31 mouse cellular contexts compared by ENCODE assay signal in the genomic region with DNA sequence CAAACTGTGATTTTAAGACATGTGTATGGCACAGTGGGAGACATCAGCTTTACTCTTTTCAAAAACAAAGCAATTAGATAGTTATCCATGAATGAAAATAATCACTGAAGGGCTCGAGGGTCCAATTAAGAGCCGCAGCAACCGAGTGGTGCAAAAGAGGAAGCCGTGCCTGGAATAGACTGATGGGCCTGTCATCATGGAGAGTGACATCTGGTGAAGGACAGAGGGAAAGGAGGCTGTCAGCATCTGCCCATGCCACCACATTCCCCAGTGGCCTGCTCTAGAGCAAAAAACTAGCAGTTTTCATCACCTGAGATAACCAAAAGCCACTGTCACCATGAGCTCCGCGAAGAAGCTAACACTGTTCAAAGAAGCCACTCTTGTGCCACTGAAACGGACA. TPM values are rescaled to one million over a fixed set of nuclear protein-coding genes. Genes with fewer than 3 reads are reported as not detected.
DNase-seq lines count a peak whose midpoint lies in the region; ATAC-seq and TF ChIP-seq lines count a peak whose summit lies in the region.
"Had no signal": no experiment of that assay in that cellular context is flagged by ENCODE, and none has a peak within 500 bp of the region (broad histone marks: within the 10 kb centered on the region; RNA-seq: fewer than 3 reads in every experiment).

No protein-coding gene starts in this region.

- no peaks in the 10 kb centered on the region for H3K9me3 ChIP-seq in forebrain, postnatal 0 days (ENCODE audit: low read length)
- no peaks in the 10 kb centered on the region for H3K9me3 ChIP-seq in forebrain, embryonic 10.5 days
- H3K9me3 ChIP-seq in midbrain, embryonic 11.5 days (ENCODE audit: control insufficient read depth, low read length): no peaks in the 10 kb centered on the region
- no peaks in the 10 kb centered on the region for H3K9me3 ChIP-seq in midbrain, embryonic 10.5 days (replicated peaks)
- H3K9me3 ChIP-seq in midbrain, embryonic 13.5 days: no peaks in the 10 kb centered on the region
- H3K9me3 ChIP-seq: embryonic facial prominence, embryonic 15.5 days; stomach, embryonic 15.5 days had no signal

- no peaks in the 10 kb centered on the region for H3K4me1 ChIP-seq in forebrain, postnatal 0 days (ENCODE audit: insufficient read depth)
- no peaks in the 10 kb centered on the region for H3K4me1 ChIP-seq in forebrain, embryonic 10.5 days
- no peaks in the 10 kb centered on the region for H3K4me1 ChIP-seq in midbrain, embryonic 11.5 days (ENCODE audit: control insufficient read depth, insufficient read depth, low read length)
- H3K4me1 ChIP-seq in midbrain, embryonic 10.5 days: no peaks in the 10 kb centered on the region
- 0 out of 2 replicates have a peak, but pooled peaks cover 5% of the 10 kb centered on the region for H3K4me1 ChIP-seq in midbrain, embryonic 13.5 days (replicated peaks)
- H3K4me1 ChIP-seq: embryonic facial prominence, embryonic 15.5 days; stomach, embryonic 15.5 days had no signal

- no peak overlapping the region for H3K4me2 ChIP-seq in forebrain, postnatal 0 days (ENCODE audit: low read depth)
- no peak overlapping the region for H3K4me2 ChIP-seq in midbrain, embryonic 11.5 days
- no peak overlapping the region for H3K4me2 ChIP-seq in midbrain, embryonic 13.5 days (replicated peaks)
- H3K4me2 ChIP-seq: embryonic facial prominence, embryonic 15.5 days; heart, embryonic 11.5 days; stomach, embryonic 15.5 days had no signal

- H3K4me3 ChIP-seq in forebrain, postnatal 0 days (ENCODE audit: low read depth, low read length): no peak overlapping the region
- no peak overlapping the region for H3K4me3 ChIP-seq in forebrain, embryonic 10.5 days
- H3K4me3 ChIP-seq in midbrain, embryonic 11.5 days (ENCODE audit: low read depth, low read length): no peak overlapping the region
- no peak overlapping the region for H3K4me3 ChIP-seq in midbrain, embryonic 10.5 days
- H3K4me3 ChIP-seq in midbrain, embryonic 13.5 days (replicated peaks): no peak overlapping the region
- H3K4me3 ChIP-seq in gastrocnemius, adult 2 months: no peak overlapping the region
- H3K4me3 ChIP-seq: embryonic facial prominence, embryonic 15.5 days; myocyte; stomach, embryonic 15.5 days had no signal

- 0 out of 2 replicates have a peak, but pooled peaks have one; percentile 18 for ATAC-seq in forebrain, postnatal 0 days
- ATAC-seq in midbrain, embryonic 11.5 days (ENCODE audit: low FRiP score): no peak
- ATAC-seq in midbrain, embryonic 13.5 days: peak; percentile 71
- ATAC-seq: CD4-positive, CD25-positive, alpha-beta regulatory T cell, adult 4 months; inflammation-experienced regulatory T-cells, adult 6 months had no signal

- 56% methylated on average over 7 of the region's 7 CpGs for WGBS in forebrain, postnatal 0 days
- WGBS in forebrain, embryonic 10.5 days: 88% methylated on average over 7 of the region's 7 CpGs
- WGBS in midbrain, embryonic 11.5 days: 82% methylated on average over 7 of the region's 7 CpGs
- WGBS in midbrain, embryonic 10.5 days: 90% methylated on average over 7 of the region's 7 CpGs
- 69% methylated on average over 7 of the region's 7 CpGs for WGBS in midbrain, embryonic 13.5 days

- H3K36me3 ChIP-seq in forebrain, postnatal 0 days (ENCODE audit: insufficient read depth): no peaks in the 10 kb centered on the region
- H3K36me3 ChIP-seq in forebrain, embryonic 10.5 days (replicated peaks): no peaks in the 10 kb centered on the region
- no peaks in the 10 kb centered on the region for H3K36me3 ChIP-seq in midbrain, embryonic 11.5 days (ENCODE audit: control insufficient read depth, insufficient read depth, low read length)
- H3K36me3 ChIP-seq in midbrain, embryonic 10.5 days: no peaks in the 10 kb centered on the region
- no peaks in the 10 kb centered on the region for H3K36me3 ChIP-seq in midbrain, embryonic 13.5 days
- H3K36me3 ChIP-seq: embryonic facial prominence, embryonic 15.5 days; stomach, embryonic 15.5 days had no signal

- intact Hi-C loops in gastrocnemius, adult 2 months (cut with DNase I): no loop called here

- TF ChIP-seq POLR2A in brain, embryonic 14.5 days (IDR thresholded peaks at IDR 0.05; ENCODE audit: borderline replicate concordance, extremely low read depth, insufficient read depth, insufficient read length, poor library complexity, severe bottlenecking): no peak

- no peak for DNase-seq in forebrain, postnatal 0 days
- no peak for DNase-seq in forebrain, embryonic 10.5 days (ENCODE audit: extremely low spot score, low spot score)
- DNase-seq in midbrain, embryonic 11.5 days (ENCODE audit: low spot score, missing footprints): peak; percentile 39
- DNase-seq in midbrain, embryonic 10.5 days (ENCODE audit: low spot score): no peak
- peak; percentile 49 for DNase-seq in brain, embryonic 14.5 days (ENCODE audit: low read depth)
- DNase-seq in embryo, embryonic 9.5 days (ENCODE audit: extremely low spot score): no peak
- DNase-seq in gastrocnemius, adult 2 months: no peak
- DNase-seq: adrenal gland, postnatal 14 days; cerebellum, adult 11-12 months; cerebellum, adult 9-11 months; embryo, embryonic 11 days; gastrocnemius, postnatal 25 days; heart, postnatal 4 days; kidney, adult 11 months; kidney, postnatal 14 days; liver; lung, adult 2 months; lung, postnatal 10 days had no signal

- no peak overlapping the region for H3K9ac ChIP-seq in forebrain, postnatal 0 days
- H3K9ac ChIP-seq in midbrain, embryonic 11.5 days (ENCODE audit: low read length): no peak overlapping the region
- no peak overlapping the region for H3K9ac ChIP-seq in midbrain, embryonic 13.5 days (replicated peaks)
- H3K9ac ChIP-seq: embryonic facial prominence, embryonic 15.5 days; liver, embryonic 14.5 days; stomach, embryonic 15.5 days had no signal

- H3K27ac ChIP-seq in forebrain, postnatal 0 days (ENCODE audit: low read depth, low read length): no peak overlapping the region
- no peak overlapping the region for H3K27ac ChIP-seq in forebrain, embryonic 10.5 days
- no peak overlapping the region for H3K27ac ChIP-seq in midbrain, embryonic 11.5 days (ENCODE audit: low read depth, low read length)
- no peak overlapping the region for H3K27ac ChIP-seq in midbrain, embryonic 10.5 days (replicated peaks)
- no peak overlapping the region for H3K27ac ChIP-seq in midbrain, embryonic 13.5 days
- no peak overlapping the region for H3K27ac ChIP-seq in gastrocnemius, adult 2 months
- H3K27ac ChIP-seq: embryonic facial prominence, embryonic 15.5 days; liver, embryonic 14.5 days; stomach, embryonic 15.5 days had no signal

- no peaks in the 10 kb centered on the region for H3K27me3 ChIP-seq in forebrain, postnatal 0 days (ENCODE audit: insufficient read depth, low read length)
- H3K27me3 ChIP-seq in forebrain, embryonic 10.5 days (ENCODE audit: poor library complexity, severe bottlenecking): no peaks in the 10 kb centered on the region
- H3K27me3 ChIP-seq in midbrain, embryonic 11.5 days (ENCODE audit: control insufficient read depth, insufficient read depth, low read length): no peaks in the 10 kb centered on the region
- no peaks in the 10 kb centered on the region for H3K27me3 ChIP-seq in midbrain, embryonic 10.5 days (ENCODE audit: low read depth, poor library complexity, severe bottlenecking)
- no peaks in the 10 kb centered on the region for H3K27me3 ChIP-seq in midbrain, embryonic 13.5 days
- H3K27me3 ChIP-seq: embryonic facial prominence, embryonic 15.5 days; stomach, embryonic 15.5 days had no signal

- no peak for TF ChIP-seq CTCF in forebrain, postnatal 0 days (IDR thresholded peaks at IDR 0.05; ENCODE audit: low read depth)
- no peak for TF ChIP-seq CTCF in brain, embryonic 14.5 days (IDR thresholded peaks at IDR 0.05; ENCODE audit: borderline replicate concordance, extremely low read depth, insufficient read depth, insufficient read length)
- TF ChIP-seq CTCF in gastrocnemius, adult 2 months (IDR thresholded peaks at IDR 0.05): no peak

RNA-seq across cellular contexts. Expression of gene Eif5a2, which starts 25.6 kb away (rescaled TPM):
- total RNA-seq in forebrain, postnatal 0 days (2014; rRNA removed): 20.4 and 25.4 TPM in 2 replicates
- polyA plus RNA-seq in forebrain, postnatal 0 days (2015; fragmentation: Nextera tagmentation; extraction: Ambion mirVana): 7.5 and 8.0 TPM in 2 replicates
- 15.4 and 15.5 TPM in 2 replicates for polyA plus RNA-seq in forebrain, embryonic 10.5 days (2016; fragmentation: Nextera tagmentation; extraction: Ambion mirVana)
- polyA plus RNA-seq in midbrain, embryonic 11.5 days (2014; fragmentation: Nextera tagmentation; extraction: Ambion mirVana): 18.0 and 20.7 TPM in 2 replicates
- polyA plus RNA-seq in midbrain, embryonic 10.5 days (2016; fragmentation: Nextera tagmentation; extraction: Ambion mirVana): 12.1 and 13.4 TPM in 2 replicates
- 7.0 and 9.0 TPM in 2 replicates for polyA plus RNA-seq in brain, embryonic 14.5 days (2012; rRNA removed)
- 8.7 and 9.4 TPM in 2 replicates for polyA plus RNA-seq in midbrain, embryonic 13.5 days (2015; fragmentation: Nextera tagmentation; extraction: Ambion mirVana)
- total RNA-seq in gastrocnemius, adult 2 months (2021): under 1 TPM; 0.48 to 0.56 TPM

RNA-seq across cellular contexts. Expression of gene Rpl22l1, which starts 49.8 kb away (rescaled TPM):
- total RNA-seq in forebrain, postnatal 0 days (2014; rRNA removed): 368 and 440 TPM in 2 replicates
- polyA plus RNA-seq in forebrain, postnatal 0 days (2015; fragmentation: Nextera tagmentation; extraction: Ambion mirVana): 263 and 321 TPM in 2 replicates
- polyA plus RNA-seq in forebrain, embryonic 10.5 days (2016; fragmentation: Nextera tagmentation; extraction: Ambion mirVana): 338 and 348 TPM in 2 replicates
- polyA plus RNA-seq in midbrain, embryonic 11.5 days (2014; fragmentation: Nextera tagmentation; extraction: Ambion mirVana): 389 and 419 TPM in 2 replicates
- polyA plus RNA-seq in midbrain, embryonic 10.5 days (2016; fragmentation: Nextera tagmentation; extraction: Ambion mirVana): 264 and 327 TPM in 2 replicates
- polyA plus RNA-seq in brain, embryonic 14.5 days (2012; rRNA removed): 131 and 141 TPM in 2 replicates
- 233 and 254 TPM in 2 replicates for polyA plus RNA-seq in midbrain, embryonic 13.5 days (2015; fragmentation: Nextera tagmentation; extraction: Ambion mirVana)
- total RNA-seq in gastrocnemius, adult 2 months (2021): 100 to 1,000 TPM; 126 to 178 TPM

RNA-seq across cellular contexts. Expression of gene Slc2a2, which starts 57.8 kb away (rescaled TPM):
- 0.08 TPM in 1 of 2 replicates, not detected in the other for total RNA-seq in forebrain, postnatal 0 days (2014; rRNA removed)
- polyA plus RNA-seq in forebrain, postnatal 0 days (2015; fragmentation: Nextera tagmentation; extraction: Ambion mirVana): not detected in 2 replicates
- polyA plus RNA-seq in forebrain, embryonic 10.5 days (2016; fragmentation: Nextera tagmentation; extraction: Ambion mirVana): 0.04 TPM in 1 of 2 replicates, not detected in the other
- polyA plus RNA-seq in midbrain, embryonic 11.5 days (2014; fragmentation: Nextera tagmentation; extraction: Ambion mirVana): not detected in 2 replicates
- not detected in 2 replicates for polyA plus RNA-seq in midbrain, embryonic 10.5 days (2016; fragmentation: Nextera tagmentation; extraction: Ambion mirVana)
- 0.01 and 0.15 TPM in 2 replicates for polyA plus RNA-seq in brain, embryonic 14.5 days (2012; rRNA removed)
- polyA plus RNA-seq in midbrain, embryonic 13.5 days (2015; fragmentation: Nextera tagmentation; extraction: Ambion mirVana): not detected in 2 replicates
- total RNA-seq in gastrocnemius, adult 2 months (2021): not detected
- total RNA-seq: gastrocnemius, postnatal 25 days; heart, postnatal 4 days; layer of hippocampus, adult 18-20 months; layer of hippocampus, postnatal 10 days; left cerebral cortex, adult 18-20 months; left cerebral cortex, postnatal 14 days had no signal
- polyA plus RNA-seq: CD4-positive, CD25-positive, alpha-beta regulatory T cell, adult 4 months; limb, embryonic 11.5 days; myocyte had no signal

Comparison
In these comparisons a context has a peak if more than half of its experiments do, and no peak if none do; other contexts are left out.
1. DNase-seq: peak in midbrain, embryonic 11.5 days (single experiment) and brain, embryonic 14.5 days (single experiment); none in forebrain, postnatal 0 days (single experiment), forebrain, embryonic 10.5 days (single experiment), midbrain, embryonic 10.5 days (single experiment), embryo, embryonic 9.5 days (single experiment) and gastrocnemius, adult 2 months (single experiment).